Mouse (Mus musculus) lung, postnatal 36 days (tissue): ENCODE results near the gene Hoxa3.
A peak's percentile ranks its signal among the peaks of the same experiment; 100 is the strongest.

Experiments used
- DNase-seq: peaks from one replicate; pipeline ENCODE4 v3.0.0; 2022; ENCODE audit warnings: mixed read lengths

Gene Hoxa3

DNA sequence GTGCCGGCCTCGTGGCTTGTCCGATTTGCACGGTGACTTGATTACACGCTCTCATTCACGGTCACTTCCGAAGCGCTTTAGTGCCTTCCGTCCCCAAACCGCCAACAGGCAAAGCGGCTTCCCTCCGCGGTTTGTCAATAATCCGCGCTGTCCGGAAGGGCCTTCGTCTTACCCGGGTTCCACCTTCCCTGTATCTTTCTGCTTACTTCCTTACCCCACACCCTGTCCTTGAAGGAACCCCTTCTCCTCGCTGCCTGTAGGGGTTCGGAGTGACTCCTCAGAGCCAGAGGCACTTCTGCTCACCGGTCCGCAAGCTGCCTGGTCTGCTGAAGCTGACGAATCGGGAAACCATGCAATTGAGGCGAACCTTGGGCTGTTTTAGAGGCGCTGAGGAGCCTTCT, 33.3 kb upstream of the Hoxa3 start:
- no peak for DNase-seq

DNA sequence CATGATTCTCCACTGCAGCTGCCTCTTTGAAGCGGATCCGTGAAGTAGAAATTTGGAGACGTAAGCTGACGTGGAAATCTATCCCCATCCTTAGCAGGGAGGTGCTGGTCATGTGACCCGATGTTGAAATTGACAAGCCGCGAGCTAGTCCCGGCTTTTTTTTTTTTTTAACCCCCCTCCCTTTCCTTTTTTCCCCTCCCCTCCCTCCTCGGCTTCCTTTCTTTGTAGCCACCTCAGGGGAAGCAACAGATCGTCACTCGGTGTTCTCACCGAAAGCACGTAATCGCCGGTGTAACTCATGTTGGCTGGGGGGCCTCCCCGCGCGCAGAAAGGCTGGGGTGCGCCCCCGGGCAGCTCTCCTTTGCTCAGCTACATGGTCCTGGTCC, 32.6 kb upstream of the Hoxa3 start, which contains the start of gene Hoxa11:
Hoxa11 (minus strand) TSS at position 54 of the 386 bp plus-strand sequence.
- DNase-seq: no peak

DNA sequence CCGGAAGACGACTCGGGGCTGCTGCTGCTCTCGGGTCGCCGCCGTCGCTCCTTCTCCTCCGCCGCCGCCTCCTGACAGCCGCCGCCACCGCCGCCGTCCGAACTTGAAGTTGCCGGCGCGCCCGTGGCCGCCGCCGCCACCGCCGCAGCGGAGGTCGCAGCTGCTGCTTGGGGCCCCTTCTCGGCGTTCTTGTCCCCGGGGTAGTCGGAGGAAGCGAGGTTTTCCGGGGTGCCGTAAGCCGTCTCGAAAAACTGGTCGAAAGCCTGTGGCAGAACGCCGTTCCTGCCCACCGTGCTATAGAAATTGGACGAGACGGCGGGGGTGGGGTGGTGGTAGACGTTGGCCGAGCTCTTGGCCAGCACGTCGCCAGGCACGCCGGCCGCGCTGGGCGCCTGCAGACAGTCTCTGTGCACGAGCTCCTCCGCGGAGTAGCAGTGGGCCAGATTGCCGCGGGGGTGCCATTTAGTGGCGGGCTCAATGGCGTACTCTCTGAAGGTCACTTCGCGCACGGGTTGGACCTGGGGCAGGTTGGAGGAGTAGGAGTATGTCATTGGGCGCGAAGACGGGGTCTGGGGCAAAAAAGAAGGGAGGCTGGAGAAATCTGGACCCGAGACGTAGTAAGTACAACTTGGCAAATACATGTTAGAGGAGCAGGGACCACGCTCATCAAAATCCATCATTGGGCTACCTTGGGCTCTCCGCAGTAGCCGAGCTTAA, 32.1 kb upstream of the Hoxa3 start:
- no peak for DNase-seq

DNA sequence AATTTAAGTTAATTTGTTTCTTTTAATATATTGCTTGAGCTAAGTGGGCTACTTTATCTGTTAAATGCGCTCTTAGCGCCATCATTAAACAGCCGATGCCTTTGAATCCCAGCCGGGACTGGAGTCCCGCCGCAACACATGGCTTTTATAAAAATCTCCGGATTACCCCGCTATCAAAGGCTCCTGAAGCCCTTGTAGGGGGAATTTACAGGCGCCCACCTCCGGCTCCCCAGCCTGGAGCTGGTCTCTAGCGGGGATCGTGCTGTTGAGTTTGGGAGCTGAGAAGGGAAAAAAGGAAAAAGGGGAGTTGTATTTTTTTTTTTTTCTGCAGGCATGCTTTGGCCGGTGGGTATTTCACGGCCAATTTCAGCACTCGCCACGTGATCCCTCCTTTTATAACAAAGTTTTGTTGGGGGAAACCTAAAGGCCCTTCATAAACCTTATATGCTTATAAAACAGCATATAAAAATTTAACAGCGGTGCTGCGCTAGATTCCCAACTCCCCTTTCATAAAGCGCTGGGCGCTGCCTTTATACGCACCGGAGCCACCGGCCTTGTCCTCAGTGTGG, 31.4 kb upstream of the Hoxa3 start:
- DNase-seq: no peak

DNA sequence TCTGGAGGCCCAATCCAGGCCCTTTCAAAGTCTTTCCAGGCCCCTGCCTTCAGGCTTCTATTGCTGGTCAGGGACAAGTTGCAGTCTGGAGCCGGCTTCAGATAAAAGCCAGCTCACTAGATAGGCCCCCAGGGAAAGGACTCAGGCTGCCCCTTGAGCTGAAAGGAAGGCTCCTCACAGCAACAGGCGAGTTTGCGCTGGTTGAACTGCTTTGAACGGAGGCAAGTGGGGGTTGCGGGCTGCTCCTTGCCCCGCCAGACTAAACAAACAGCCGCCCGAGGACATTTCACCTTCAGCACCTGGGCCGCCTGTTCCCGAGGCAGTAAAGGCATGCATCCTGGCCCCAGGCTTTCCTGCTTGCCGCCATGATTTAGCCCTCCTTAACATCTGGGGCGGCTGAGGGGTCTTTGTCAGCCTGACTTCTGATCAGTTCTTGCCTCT, 30.6 kb upstream of the Hoxa3 start:
- no peak for DNase-seq

DNA sequence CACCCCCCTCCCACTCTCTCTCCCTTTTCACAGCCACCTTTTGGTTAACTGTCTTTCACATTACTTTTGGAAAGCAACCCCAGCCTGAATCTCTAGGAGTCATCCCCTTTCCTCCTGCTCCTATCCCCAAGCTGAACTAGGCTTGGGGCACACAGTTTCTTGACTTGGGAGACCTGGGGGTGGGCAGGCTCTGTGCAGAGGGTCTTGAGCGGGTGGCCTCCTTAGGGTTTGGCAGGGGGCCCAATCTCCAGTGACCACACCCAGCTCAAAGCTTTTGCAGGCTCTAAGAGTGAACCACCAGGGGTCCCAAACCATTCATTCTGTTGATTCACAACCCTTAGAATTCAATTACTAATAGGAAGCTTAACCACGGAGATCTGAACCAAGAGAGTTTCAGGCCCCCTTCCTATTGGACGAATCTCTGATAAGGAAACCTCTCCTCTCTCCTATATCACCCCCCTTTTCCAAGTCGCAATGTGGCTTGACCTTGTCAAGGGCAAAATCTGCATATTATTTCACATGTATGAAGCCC, 29.7 kb upstream of the Hoxa3 start:
- no peak for DNase-seq

DNA sequence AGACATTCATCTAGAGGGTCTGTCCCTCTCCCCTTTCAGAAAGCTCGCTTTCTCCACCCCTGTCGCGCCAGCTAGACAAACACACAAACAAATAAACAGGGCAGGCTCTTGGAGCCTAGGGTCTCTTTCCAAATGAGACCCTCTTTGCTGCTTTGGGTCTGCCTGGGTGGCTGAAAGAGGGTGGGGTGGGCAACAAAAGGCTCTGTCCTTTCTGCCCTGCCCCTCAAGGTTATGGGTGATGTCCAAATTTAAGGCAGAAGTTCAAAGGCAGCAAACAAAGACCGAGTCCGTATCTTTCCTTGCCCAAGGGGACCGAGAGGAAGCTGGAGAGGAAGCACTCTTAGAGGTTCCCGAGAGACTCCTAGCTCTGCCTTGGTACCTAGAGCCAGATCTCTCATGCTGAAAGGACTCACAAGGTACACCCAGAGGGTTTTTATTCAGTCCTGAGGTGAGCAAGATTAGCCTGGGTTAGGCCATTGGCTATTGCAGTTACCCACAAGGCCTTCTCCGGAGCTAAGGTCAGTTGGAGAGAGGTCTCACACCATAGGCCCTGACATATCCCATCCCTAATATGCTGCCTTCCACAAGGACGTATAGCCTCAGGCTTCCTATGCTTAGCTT, 28.0 kb upstream of the Hoxa3 start:
- DNase-seq: no peak

DNA sequence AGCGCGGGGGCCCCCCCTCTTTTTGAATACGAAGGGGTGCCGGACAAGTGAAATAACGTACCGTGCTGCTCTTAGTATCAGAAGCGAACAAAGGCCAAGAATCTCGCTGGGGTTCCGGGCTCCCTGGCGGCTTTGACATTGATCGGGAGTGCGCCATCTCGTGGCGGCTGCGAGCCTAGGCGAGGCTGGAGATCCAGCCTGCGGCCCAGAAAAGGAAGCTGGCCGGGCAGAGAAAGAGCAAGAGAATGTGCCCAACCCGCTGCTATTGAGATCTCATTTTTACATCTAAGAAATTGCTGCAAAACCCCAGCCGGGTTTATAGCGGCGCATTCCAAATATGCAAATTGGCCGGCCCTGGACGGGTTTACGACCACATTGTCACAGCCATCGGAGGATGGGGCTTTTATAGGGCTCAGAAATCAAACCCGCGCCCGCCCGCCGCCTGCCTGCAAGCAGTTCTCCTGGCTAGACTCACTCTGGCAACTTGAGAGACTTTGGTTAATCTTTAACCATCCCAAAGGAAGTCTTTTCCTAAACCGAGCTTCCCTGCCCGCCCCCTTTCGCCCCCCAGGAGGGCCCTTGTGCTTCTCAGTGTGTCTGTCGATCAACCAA, 27.4 kb upstream of the Hoxa3 start, which contains the start of gene Hoxa10:
Hoxa10 (minus strand) TSS at position 466 of the 612 bp plus-strand sequence.
- peak; percentile 85 for DNase-seq

DNA sequence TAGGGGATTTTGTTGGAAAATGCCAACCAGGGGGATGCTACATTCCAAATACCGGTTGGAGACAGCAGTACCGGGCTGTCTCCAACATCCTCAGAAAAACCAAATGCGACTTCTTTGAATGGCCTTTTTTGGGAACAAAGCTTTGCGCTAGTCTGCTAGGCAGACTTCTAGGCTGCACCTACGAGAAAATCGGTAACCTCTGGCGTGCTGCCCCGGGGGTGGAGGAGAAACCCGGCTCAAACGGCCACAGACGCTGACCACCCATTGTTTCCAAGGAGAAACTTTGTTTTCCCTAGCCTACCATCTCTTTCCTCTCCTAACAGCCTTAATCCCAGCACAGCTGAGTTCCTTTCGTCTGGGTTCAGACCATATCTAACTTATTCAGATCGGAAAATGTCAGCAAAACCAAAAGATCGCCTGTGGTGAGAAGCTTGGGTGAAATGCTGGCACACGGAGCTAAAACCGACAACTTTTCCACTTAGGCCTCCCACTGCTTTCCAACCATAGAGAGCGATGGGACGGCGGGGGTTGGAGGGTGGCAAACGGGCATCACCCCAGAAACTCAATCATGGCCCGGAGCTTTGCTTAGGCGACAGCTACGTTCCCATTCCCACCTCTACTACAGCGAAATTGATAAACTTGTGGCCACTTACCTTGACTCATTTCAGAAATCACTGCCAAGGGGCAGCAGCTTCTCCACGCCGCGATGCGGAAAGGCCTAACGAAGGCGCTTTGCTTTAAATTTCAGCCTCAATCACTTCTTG, 26.7 kb upstream of the Hoxa3 start:
- DNase-seq: no peak

DNA sequence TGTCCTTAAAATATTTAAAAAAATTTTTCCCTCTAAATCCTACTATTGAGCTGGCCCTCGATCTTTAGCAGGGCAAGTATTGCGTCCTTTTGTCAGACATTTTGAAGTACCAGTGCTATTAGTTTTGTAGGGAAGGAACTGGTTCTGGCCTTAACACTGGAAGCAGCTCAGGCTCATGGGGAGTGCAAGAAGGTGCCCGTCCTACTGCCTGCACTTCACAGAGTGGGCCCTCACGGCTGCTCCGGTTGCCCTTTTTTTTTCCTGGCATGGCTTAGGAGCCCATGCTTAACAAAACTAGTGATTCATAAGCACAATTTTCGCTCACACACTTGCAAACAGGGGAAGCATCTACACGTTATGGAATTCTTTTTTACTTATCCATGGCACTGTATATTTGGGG, 25.8 kb upstream of the Hoxa3 start:
- DNase-seq: no peak

DNA sequence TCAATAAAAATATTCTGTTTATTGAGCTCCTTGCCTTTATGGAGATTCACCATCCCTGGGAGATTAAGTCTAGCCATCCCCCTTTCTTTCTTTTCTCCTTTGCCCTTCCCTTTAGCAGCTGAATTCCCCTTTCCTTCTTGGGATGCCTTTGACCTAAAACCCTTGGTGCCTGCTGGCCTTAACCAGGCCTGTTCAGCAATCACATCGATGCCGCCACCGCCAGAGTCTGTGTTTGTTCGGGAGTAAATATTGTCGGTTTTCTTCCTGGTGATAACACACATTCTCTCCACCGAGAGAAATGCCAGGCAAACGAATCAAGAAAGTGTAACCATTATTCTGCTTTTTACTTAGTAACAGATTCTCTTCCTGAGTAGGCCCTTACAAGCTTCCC, 25.0 kb upstream of the Hoxa3 start:
- DNase-seq: no peak

DNA sequence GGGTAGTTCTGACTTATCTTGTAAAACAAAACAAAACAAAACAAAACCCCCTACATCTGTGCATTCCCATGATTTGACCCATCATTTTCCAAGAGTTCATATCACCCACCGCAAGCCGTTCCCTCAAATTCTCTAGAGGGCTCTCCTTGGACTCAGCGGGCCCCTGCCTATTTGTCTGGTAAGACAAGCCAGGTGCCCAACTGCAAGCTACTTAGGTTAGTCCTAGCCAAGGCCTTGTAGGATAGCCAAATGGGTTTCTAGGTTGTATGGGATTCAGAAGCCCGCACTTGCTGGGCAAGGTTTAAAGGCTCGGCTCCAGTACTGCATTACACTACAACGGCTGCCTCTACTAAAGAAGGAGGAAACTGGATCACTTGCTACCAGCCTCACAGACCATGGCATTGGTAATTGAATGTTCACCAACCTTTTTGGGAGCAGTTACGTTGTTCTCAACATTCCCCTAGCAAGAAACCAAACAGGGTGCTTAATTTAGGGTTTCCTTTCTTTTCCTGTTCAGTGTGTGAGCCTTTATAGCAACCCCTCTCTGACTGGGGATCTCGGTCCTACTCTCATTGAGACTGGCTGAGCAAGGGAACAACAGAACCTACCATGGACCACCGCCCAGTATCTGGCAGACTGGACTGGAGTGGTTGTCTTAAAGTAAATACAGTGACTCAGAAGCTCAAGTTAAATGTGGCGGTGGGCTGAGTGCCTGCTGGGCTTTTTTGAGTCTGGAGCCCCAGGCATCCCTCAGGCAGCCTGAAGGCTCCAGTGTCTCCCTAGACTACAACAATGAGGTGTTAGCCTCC, 24.4 kb upstream of the Hoxa3 start:
- DNase-seq: no peak

DNA sequence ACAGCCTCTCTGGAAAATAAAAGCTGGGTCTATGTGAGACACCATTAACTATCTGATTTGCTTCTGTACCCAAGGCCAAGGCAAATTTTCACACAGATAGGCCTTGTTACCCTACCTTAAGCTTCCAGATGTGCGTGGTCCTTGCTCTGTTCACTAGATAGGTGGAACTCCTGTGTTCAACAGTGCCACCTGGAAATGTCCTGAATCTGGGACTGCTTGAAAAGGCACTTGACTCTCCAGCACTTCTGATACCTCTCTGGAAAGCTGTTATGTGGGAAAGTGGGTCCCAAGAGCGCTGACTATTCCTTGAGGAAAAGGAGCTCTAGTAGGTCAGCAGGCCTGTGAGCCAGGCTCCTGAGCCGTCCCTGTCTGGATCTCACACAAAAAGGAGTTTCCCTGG, 23.7 kb upstream of the Hoxa3 start:
- DNase-seq: no peak

DNA sequence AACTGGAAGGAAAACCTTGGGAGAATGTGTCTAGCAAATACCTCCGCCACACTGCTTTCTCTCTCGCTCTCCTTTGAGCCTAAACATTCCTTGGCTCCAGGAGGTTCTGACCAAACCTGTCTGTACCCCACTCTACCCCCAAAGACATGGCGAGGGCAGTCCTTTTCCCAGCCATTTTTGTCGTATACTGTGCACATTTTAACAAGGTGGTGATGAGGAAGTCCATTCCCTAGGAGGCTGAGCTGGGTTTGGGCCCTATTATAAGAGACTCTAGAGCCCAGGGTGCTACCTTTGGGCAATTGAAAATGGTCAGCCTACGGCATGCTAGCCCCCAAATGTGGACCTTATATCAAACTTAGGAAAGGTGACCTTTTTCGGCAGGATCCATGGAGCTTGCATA, 22.7 kb upstream of the Hoxa3 start:
- DNase-seq: no peak

DNA sequence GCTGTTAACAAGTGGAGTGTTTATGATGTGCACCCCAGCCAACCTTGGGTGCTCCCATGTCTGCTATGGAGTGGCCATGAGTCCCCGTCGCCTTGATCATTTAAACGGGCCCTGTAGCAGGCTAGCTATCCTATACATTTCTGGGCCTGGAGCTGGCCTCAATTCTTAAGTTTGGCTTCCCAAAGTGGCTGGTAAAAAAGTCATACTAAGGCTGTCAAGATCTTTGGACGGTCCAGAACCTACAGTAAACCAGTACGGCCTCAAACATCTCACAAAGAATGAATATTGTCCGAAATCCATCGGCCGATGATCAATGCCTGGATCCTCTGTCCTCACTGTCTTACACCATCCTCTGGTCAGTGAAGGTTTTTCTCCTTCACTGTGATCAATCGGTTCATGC, 22.1 kb upstream of the Hoxa3 start:
- DNase-seq: no peak

DNA sequence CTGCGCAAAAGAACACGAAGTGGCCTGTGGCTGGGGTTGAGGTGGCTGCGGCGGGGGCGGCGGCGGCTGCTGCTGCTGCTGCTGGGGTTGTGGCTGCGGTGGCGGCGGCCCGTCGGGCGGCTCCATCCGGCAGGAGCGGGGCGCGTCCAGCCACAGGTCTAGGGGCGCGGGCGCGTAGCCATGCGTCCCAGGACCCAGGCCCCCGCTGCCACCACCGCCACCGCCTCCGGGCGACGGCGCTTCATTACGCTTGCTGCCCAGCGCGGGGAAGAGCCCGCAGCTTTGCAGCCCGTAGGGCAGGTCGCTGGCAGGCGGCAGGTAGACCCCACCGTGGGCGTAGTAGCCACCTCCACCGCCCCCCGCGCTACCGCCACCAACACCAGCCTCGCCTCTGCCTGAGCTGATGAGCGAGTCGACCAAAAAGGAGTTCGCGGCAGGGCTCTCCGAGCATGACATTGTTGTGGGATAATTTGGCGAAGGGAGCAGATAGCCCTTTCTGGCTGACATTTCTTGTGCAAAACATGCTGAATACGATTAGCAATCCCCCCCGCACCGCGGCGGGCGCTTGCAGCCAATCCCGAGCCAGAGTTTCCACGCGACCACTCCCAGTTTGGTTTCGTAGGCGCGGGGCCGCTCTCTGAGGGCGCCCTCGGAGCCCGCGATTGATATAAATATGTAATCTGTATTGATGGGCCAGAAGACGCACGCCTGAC, 21.4 kb upstream of the Hoxa3 start:
- no peak for DNase-seq

DNA sequence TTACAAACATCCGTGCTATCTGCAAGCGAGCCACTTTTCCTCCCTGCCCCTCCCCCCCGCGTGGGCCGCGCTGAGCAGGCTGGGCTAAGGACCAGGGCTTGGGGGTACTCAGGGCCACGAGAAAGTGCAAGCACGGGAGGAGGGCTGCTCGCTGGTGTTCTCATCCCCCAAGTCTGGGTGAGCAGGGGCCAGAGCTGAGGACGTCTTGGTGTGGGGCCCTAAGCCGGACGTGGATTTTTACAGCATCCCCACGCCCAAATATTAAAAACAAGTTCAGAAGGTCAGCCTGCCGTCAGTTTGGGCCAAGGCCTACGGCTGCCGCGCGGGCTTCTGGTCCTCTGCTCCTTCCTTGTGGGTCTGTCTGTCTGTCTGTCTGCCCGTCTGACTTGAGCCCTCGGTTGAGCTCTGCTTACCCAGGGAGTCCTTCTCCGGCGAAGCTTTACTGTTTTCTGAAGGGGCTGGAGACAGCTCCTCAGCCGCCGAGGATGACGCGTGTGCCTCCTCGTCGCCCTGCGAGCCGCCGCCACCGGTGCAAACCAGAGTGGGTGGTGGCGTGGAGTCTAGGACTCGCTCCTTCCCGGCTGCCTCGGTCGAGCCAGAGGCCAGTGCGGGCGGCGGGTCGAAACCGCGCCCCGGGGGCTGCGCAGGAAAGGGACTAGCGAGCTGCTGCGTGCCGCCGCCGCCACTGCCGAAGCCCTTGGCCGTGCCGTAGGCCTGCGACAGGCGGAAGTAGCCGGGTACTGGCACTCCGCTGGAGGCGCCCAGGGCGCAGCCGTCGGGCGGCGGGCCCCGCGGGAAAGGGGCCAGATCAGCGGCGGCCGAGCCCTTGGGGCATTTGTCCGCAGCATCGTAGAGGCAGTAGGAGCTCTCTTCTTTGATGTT, 20.7 kb upstream of the Hoxa3 start:
- DNase-seq: no peak

DNA sequence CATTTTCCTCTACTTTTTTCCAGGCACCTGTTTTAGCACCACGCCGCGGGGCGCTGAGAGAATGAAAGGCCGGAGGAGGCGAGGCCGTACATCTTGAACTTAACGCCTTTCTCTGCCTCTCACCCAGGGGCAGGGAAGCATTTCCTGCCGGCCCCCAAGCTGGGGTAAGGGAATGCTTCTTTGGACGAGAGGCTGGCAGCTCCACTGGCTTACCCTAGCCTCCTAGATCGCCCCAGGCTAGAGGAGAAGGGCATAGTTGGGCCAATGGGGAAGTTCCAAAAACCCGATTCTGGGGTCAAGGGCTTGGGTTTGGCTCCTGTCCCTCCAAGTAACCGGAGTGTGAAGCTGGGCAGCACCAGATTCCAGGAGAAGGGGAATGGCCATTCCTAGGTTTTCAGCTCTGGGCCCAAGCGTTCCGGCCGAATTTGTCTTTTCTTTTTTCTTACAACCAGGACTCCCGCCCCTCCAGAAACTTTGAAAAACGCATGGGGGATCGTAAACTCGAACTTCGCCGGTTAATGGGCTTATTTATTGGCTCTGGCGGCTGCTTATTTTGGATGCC, 19.9 kb upstream of the Hoxa3 start:
- no peak for DNase-seq

DNA sequence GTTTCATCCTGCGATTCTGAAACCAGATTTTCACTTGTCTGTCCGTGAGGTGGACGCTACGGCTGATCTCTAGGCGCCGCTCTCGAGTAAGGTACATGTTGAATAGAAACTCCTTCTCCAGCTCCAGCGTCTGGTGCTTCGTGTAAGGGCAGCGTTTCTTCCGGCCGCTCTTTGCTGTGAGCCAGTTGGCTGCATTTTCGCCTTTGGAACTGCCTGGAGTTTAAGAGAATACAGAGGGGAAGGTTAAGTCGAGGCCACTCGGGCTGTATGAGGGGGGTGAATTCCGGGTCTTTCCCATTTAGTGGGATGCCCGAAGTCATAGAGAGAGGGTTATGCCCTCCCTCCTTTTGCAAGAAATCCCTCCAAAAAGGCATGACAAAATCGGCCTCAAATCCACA, 19.4 kb upstream of the Hoxa3 start:
- DNase-seq: no peak
